Comparison of ENCODE assay signal across 8 mouse cellular contexts in genomic region chr7:38111996-38112395, GRCm38 (mm10). TPM values are rescaled to one million over a fixed set of nuclear protein-coding genes. Genes with fewer than 3 reads are reported as not detected.
DNase-seq lines count a peak whose midpoint lies in the region; ATAC-seq and TF ChIP-seq lines count a peak whose summit lies in the region.
"Had no signal": no experiment of that assay in that cellular context is flagged by ENCODE, and none has a peak within 500 bp of the region (broad histone marks: within the 10 kb centered on the region; RNA-seq: fewer than 3 reads in every experiment).

No protein-coding gene starts in this region.

- H3K27me3 ChIP-seq in embryonic facial prominence, embryonic 10.5 days (replicated peaks; ENCODE audit: low read depth, poor library complexity, severe bottlenecking), result no peaks in the 10 kb centered on the region
- H3K27me3 ChIP-seq in hindbrain, embryonic 14.5 days (ENCODE audit: control insufficient read depth, insufficient read depth, low read length), result no peaks in the 10 kb centered on the region
- H3K27me3 ChIP-seq in limb, embryonic 12.5 days, result 0 out of 2 replicates have a peak, but pooled peaks cover 4% of the 10 kb centered on the region
- H3K27me3 ChIP-seq: neural tube, embryonic 12.5 days had no signal

- peak overlapping the region; percentile 73 for H3K27ac ChIP-seq in ES-E14 (ENCODE audit: insufficient read depth, low read depth, low read length, poor library complexity, severe bottlenecking)
- peak overlapping the region; percentile 80 for H3K27ac ChIP-seq in embryonic facial prominence, embryonic 10.5 days (replicated peaks)
- H3K27ac ChIP-seq in hindbrain, embryonic 14.5 days, result no peak overlapping the region
- peak overlapping the region; percentile 79 for H3K27ac ChIP-seq in limb, embryonic 12.5 days
- H3K27ac ChIP-seq: neural tube, embryonic 12.5 days had no signal

- no peaks in the 10 kb centered on the region for H3K9me3 ChIP-seq in ES-E14 (ENCODE audit: control insufficient read depth, insufficient read depth, low read depth, low read length)
- H3K9me3 ChIP-seq in embryonic facial prominence, embryonic 10.5 days, result no peaks in the 10 kb centered on the region
- H3K9me3 ChIP-seq in hindbrain, embryonic 14.5 days (ENCODE audit: control insufficient read depth, low read length), result no peaks in the 10 kb centered on the region
- H3K9me3 ChIP-seq in limb, embryonic 12.5 days, result no peaks in the 10 kb centered on the region
- H3K9me3 ChIP-seq: neural tube, embryonic 12.5 days had no signal

- in situ Hi-C loops in ES-E14 (cut with MboI; ENCODE audit: low sequenced_read_pairs in 2 of 2, unreplicated experiment in 2 of 2), result no loop called here

- H3K4me3 ChIP-seq in ES-E14 (ENCODE audit: insufficient read depth in 1 of 2, low read depth in 1 of 2, low read length in 2 of 2, poor library complexity in 1 of 2, severe bottlenecking in 1 of 2), result peak overlapping the region in 1 of 2 experiments; percentile 15; a peak in 1 of 4 replicates
- H3K4me3 ChIP-seq in embryonic facial prominence, embryonic 10.5 days, result no peak overlapping the region
- no peak overlapping the region for H3K4me3 ChIP-seq in hindbrain, embryonic 14.5 days (replicated peaks; ENCODE audit: low read length)
- H3K4me3 ChIP-seq in limb, embryonic 12.5 days (replicated peaks), result no peak overlapping the region
- H3K4me3 ChIP-seq: neural tube, embryonic 12.5 days had no signal

- 37% methylated on average over 3 of the region's 3 CpGs for WGBS in embryonic facial prominence, embryonic 10.5 days
- 48% methylated on average over 3 of the region's 3 CpGs for WGBS in hindbrain, embryonic 14.5 days
- WGBS in limb, embryonic 12.5 days, result 30% methylated on average over 3 of the region's 3 CpGs

- no peaks in the 10 kb centered on the region for H3K36me3 ChIP-seq in ES-E14 (ENCODE audit: control insufficient read depth, insufficient read depth, low read length, poor library complexity, severe bottlenecking)
- no peaks in the 10 kb centered on the region for H3K36me3 ChIP-seq in embryonic facial prominence, embryonic 10.5 days (replicated peaks)
- H3K36me3 ChIP-seq in hindbrain, embryonic 14.5 days (replicated peaks; ENCODE audit: control insufficient read depth, insufficient read depth), result no peaks in the 10 kb centered on the region
- no peaks in the 10 kb centered on the region for H3K36me3 ChIP-seq in limb, embryonic 12.5 days
- H3K36me3 ChIP-seq: neural tube, embryonic 12.5 days had no signal

- H3K4me1 ChIP-seq in ES-E14 (ENCODE audit: control insufficient read depth in 2 of 2, insufficient read depth in 2 of 2, low read length in 2 of 2, poor library complexity in 1 of 2), result peaks cover 4 to 32% of the 10 kb centered on the region in 2 experiments
- peaks cover 39% of the 10 kb centered on the region for H3K4me1 ChIP-seq in embryonic facial prominence, embryonic 10.5 days
- peaks cover 5% of the 10 kb centered on the region; the same call in 1 of the 2 replicates for H3K4me1 ChIP-seq in hindbrain, embryonic 14.5 days (replicated peaks; ENCODE audit: control insufficient read depth, insufficient read depth, low read length)
- peaks cover 34% of the 10 kb centered on the region for H3K4me1 ChIP-seq in limb, embryonic 12.5 days (replicated peaks)

- ATAC-seq in hindbrain, embryonic 14.5 days (ENCODE audit: low FRiP score), result no peak
- peak; percentile 69 for ATAC-seq in limb, embryonic 12.5 days (ENCODE audit: insufficient number of reproducible peaks, insufficient read depth, low FRiP score, low TSS enrichment, low read depth)

- peak overlapping the region; percentile 60 for H3K9ac ChIP-seq in ES-E14 (ENCODE audit: insufficient read depth, low read depth, low read length, poor library complexity, severe bottlenecking)
- no peak overlapping the region for H3K9ac ChIP-seq in hindbrain, embryonic 14.5 days
- H3K9ac ChIP-seq in limb, embryonic 12.5 days (replicated peaks), result no peak overlapping the region
- H3K9ac ChIP-seq: neural tube, embryonic 12.5 days had no signal

- H3K4me2 ChIP-seq in hindbrain, embryonic 14.5 days (replicated peaks), result no peak overlapping the region
- no peak overlapping the region for H3K4me2 ChIP-seq in limb, embryonic 12.5 days
- H3K4me2 ChIP-seq: neural tube, embryonic 12.5 days had no signal

- DNase-seq in 3T3-L1 (ENCODE audit: low read depth, low spot score), result peak; percentile 92
- DNase-seq in ES-E14 (ENCODE audit: low read depth, low spot score), result peak; percentile 85
- peak; percentile 87 for DNase-seq in embryonic facial prominence, embryonic 10.5 days (ENCODE audit: low spot score)
- peak; percentile 40 for DNase-seq in hindbrain, embryonic 14.5 days (ENCODE audit: low spot score)
- peak; percentile 13 for DNase-seq in ovary, postnatal 10 days (ENCODE audit: low spot score)
- no peak for DNase-seq in spleen, postnatal 10 days (ENCODE audit: low spot score in 2 of 2)

TF ChIP-seq in ES-E14, 5 proteins besides CTCF, POLR2A, EP300 and RAD21:
- TF ChIP-seq CHD2 (IDR thresholded peaks at IDR 0.05; ENCODE audit: low read depth, low read length) (peak; percentile 64; the same call in 1 of the 2 replicates), ZC3H11A (IDR thresholded peaks at IDR 0.05; ENCODE audit: borderline replicate concordance, low read depth, low read length) (no peak)

RNA-seq across cellular contexts. Expression of gene Ccne1, which starts 4.7 kb away (rescaled TPM):
- 194 and 278 TPM in 2 replicates for total RNA-seq in ES-E14 (2012; rRNA removed)
- 130 and 134 TPM in 2 replicates for polyA plus RNA-seq in embryonic facial prominence, embryonic 10.5 days (2016; fragmentation: Nextera tagmentation; extraction: Ambion mirVana)
- polyA plus RNA-seq in hindbrain, embryonic 14.5 days (2014; fragmentation: Nextera tagmentation; extraction: Ambion mirVana), result 16.8 and 19.6 TPM in 2 replicates
- 84.6 and 85.6 TPM in 2 replicates for polyA plus RNA-seq in limb, embryonic 12.5 days (2016; fragmentation: Nextera tagmentation; extraction: Ambion mirVana)

Comparison
In these comparisons a context has a peak if more than half of its experiments do, and no peak if none do; other contexts are left out.
1. DNase-seq: peak in 3T3-L1 (single experiment), ES-E14 (single experiment), embryonic facial prominence, embryonic 10.5 days (single experiment), hindbrain, embryonic 14.5 days (single experiment) and ovary, postnatal 10 days (single experiment); none in spleen, postnatal 10 days (0 of 2).